Mouse (Mus musculus): ENCODE results near the gene Klhl3.

Gene Klhl3

GRCm38 (mm10) chr13:58023726-58024453, 89.5 kb downstream of the Klhl3 start:
- no peak for DNase-seq (ENCODE audit: low spot score)

GRCm38 (mm10) chr13:58023001-58023560, 90.3 kb downstream of the Klhl3 start:
- no peak for DNase-seq (ENCODE audit: low spot score)

DNA sequence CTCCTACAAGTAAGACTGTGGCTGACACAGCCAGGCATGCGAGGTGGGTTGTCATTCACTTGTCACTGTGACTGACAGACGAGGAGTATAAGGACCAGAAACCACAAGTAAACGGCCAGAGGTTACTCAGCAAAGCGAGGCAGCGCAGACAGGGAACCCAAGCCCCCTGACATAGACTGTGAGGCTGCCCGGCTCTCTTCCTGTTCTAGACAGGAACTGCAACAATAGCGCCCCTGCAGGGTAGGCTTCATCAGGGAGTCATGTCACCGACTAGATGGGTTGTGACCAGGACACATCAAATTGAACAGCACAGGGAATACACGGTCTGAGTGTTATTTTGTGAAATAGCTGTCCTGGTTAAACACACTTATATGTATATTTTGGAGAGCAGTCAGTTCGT, 93.0 kb downstream of the Klhl3 start:
- no peak for DNase-seq (ENCODE audit: low spot score)

DNA sequence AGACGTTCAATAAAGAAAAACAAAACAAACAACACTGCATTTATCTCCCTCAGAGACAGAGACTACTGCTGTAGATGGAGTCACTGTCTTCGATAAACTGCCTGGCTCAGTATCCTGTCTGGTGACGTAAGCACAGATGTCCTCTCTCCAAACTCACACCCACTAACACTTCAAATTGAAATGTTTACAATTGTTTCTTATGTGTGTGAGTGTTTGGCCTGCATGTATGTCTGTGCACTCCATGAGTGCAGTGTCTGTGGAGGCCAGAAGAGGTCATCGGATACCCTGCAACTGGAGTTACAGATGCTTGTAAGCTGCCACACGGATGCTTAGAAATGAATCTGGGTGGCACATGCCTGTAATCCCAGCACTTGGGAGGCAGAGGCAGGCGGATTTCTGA, 96.1 kb downstream of the Klhl3 start:
- DNase-seq (ENCODE audit: low spot score): no peak

DNA sequence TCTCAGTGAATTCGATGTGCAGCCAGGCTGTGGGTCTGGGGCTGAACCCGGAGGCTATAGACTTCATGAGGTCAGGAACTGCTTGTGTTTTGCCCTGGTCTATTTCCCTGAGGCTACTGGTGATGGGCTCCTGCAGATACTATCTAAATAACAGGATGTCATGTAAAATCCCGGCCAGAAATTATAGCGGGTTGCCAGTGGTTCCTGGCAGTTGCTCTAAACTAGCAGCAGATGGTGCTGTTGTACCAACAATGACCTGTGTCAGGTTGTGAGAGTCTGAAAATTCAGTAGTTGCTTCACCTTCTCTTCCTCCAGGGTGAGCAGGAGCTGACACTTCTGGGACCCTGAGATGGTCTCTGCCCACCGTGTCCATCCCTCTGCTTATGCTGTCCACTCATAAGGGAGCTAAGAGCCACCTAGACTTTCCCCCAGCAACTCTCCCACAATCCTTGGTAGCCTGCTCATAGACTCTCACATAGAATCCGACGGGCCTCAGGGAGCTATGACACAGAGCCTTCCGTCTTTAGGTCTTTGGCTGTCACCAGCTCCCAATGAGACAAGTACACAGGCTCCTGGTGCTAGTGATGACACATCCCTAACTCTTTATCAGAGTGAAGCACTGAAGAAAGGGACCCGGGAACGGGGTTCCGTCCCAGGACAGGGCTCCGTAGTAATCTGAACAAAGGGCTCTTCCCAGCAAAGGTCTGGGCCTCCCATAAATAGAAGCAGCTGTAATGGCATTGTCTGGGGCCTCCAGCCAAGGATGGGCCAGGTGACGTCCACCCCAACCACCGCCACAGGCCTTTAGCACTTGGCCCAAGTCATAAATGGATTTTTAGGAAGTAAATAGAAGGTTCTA, 101.1 kb downstream of the Klhl3 start:
- DNase-seq (ENCODE audit: low spot score): peak; percentile 30

DNA sequence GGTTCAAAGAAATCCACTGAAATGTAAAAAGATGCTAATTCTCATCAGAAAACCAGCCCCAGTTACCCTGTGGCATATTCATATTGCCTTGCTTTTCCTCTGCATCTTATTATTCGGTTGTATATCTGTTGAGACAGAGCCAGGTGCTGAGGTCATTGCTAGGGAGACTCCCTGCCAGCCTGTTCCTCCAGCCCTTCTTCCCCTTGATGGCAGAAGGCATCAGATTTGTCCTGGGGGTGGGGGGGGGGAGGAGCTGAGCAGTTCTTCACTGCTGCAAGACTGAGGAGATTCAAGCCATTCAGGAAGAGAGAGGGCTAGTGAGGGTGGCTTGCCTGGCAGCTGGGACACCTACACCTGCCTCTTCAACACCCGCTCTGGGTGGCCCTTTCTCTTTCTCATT, 101.9 kb downstream of the Klhl3 start:
- DNase-seq (ENCODE audit: low spot score): no peak

DNA sequence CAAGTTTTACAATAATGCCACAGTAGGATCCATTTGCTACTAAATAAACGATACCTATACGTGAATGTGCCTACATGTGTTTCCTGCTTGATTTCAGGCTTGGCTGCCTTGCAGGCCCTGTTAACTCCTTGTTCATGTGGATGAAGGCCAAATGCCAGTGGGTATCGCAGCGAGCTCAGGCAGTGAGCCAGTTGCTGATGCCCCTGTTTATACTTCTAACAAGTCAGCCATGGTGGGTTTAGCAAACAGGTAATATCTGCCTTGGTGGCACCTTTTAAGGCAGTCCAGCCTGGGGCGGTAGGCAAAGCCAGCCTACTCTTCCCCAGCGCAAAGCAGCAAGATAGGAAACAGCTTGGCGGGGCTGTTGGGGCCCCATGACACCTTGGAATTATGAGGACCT, 103.0 kb downstream of the Klhl3 start:
- DNase-seq (ENCODE audit: low spot score): no peak

DNA sequence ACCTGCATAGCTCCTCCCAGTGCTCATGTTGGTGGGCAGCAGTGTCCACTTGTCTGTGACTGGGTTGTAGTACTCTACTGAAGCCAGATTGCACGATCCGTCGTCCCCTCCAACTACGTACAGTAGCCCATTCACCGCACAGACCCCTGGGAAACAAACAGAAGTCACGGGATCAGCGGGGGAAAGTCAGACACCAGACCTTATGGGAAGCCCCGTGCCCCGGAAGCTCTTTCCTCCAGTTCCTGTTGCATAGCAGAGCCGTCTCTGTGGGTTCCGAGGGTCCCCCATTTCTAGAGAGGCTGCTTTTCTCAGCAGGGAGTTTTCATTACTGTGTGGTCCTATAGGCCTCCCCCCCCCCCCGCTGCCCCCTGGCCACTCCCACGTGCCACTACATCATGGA, 104.1 kb downstream of the Klhl3 start:
- no peak for DNase-seq (ENCODE audit: low spot score)

DNA sequence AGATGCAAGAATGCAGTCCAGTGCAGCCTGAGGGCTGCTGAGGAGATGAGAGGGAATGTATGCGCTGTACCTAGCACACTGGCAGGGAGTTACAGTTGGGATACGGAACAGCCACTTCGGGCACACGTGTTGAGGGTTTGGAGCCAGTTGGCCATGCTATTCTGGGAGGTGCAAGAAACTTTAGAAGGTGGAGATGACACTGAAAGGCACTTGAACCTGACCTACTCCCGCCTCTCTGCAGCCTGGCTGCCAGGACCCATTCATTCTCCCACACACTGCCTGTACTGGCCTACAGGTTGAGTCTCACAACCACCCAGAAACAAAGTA, 105.4 kb downstream of the Klhl3 start:
- no peak for DNase-seq (ENCODE audit: low spot score)

- DNase-seq (ENCODE audit: low spot score): no peak
Measured at GRCm38 (mm10) chr13:58007256-58008037, 105.9 kb downstream of the Klhl3 start.

DNA sequence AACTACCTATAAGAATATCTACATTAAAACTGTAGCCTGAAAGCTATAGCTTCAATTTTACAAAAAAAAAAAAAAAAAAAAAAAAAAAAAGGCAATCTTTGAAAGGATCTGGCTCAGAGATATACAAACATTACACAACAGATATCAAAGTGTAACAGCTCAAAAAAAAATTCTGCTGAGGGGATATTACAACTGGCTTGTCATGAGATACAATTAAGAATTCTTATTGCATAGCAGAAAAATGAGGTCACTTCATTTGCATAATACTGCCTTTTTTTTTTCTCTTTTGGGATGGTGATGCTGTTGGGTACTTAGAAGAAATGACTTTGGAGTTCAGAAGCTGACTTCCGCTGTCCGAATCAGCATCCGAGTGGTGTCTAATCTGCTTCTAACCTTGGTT, 111.6 kb downstream of the Klhl3 start:
- DNase-seq (ENCODE audit: low spot score): no peak

- DNase-seq (ENCODE audit: low spot score): no peak
Measured at GRCm38 (mm10) chr13:57996536-57996935, 116.9 kb downstream of the Klhl3 start.

- no peak for DNase-seq (ENCODE audit: low spot score)
Measured at GRCm38 (mm10) chr13:57995864-57996263, 117.5 kb downstream of the Klhl3 start.

DNA sequence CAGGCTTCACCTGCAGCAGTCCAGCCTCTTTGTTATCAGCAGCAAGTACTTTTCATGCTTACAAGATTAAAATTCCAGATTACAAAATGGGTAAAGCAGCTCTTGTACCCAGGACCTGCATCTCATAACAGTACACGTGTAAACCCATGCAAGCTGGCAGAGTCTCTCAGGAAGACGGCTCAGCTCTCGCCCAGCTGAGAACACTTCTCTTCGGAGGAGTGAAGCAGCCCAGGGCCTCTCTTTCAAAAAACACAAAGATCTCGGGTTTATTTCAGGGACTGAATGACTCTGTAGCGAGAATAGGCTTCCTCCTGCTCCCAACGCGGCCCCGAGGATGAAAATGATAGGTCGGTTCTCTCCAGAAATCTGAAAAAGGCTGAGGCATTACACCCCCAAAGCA, 128.8 kb downstream of the Klhl3 start:
- DNase-seq (ENCODE audit: low spot score): no peak

- no peak for DNase-seq (ENCODE audit: low spot score)
Measured at GRCm38 (mm10) chr13:57984163-57984562, 129.2 kb downstream of the Klhl3 start.

DNA sequence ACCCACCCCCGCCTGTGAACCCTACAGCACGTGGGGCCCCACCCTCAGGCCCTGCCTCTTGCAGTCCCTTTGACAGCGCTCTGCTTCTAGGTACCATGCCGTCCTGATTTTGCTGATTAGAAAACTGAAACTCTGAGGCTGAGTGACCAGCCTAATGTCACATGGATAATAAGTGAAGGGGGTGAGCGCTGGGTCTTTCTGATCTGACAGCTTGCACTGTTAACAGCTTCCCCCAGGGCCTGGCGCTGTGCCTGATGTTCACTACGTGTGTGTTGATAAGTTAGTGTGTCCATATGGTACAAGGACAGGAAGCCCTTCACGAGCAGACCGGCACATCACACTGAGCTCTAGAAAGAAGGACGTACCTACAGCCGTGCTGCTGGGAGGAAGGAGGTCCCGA, 130.1 kb downstream of the Klhl3 start:
- no peak for DNase-seq (ENCODE audit: low spot score)

DNA sequence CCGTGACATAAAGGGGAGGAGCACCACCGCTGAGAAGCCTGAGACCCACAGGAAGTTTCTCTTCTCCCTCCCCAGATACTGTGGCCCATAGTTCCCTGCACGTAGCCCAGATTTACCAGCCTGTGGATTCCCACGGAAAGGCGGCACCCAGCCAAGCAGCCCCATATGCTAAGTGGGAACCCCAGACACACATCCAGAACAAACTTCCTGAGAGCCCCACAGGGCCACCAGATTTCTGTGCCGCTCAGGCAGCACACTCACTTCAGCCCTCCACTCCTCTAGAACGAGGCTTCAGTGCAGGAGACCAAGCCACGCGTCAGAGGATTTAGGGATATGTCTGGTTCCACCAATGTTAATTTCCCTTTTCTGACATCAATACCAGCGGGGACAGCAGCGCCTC, 130.5 kb downstream of the Klhl3 start:
- no peak for DNase-seq (ENCODE audit: low spot score)

DNA sequence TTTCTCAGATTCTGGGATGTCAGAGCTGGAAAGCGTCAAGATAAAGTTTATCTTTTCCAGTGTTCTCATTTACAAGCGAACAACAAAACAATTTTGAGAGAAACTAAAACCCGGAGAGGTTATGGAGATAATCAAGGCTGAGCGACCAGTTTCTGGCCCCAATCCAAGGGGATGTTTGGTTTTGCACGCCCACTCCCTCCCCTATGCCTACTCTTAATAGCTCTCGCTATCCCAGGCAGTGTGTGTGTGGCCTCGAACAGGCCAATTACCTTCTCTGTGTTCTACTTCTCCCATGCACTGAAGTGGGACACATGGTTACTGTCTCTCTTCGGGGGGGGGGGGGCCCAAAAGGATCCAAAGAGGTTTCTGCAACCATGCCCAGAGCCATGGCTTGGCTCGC, 132.7 kb downstream of the Klhl3 start:
- no peak for DNase-seq (ENCODE audit: low spot score)

DNA sequence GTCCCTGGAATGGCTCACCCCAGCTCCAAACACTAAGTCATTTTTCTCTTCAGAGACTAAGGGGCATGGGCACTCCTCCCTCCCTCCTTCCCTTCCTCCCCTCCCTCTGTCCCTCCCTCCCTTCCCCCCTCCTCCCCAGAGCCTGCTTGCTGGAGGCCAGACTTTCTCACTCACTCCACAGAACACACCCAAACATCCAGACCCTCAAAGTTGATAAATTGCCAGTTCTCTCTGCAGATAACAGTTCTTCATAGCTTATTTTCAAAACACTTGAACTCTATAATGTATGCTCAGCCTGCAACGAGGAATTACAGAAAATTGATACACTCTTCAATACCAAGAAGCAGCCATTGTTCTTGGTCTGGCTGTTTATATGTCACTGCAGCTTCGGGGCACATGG, 133.3 kb downstream of the Klhl3 start:
- no peak for DNase-seq (ENCODE audit: low spot score)

DNA sequence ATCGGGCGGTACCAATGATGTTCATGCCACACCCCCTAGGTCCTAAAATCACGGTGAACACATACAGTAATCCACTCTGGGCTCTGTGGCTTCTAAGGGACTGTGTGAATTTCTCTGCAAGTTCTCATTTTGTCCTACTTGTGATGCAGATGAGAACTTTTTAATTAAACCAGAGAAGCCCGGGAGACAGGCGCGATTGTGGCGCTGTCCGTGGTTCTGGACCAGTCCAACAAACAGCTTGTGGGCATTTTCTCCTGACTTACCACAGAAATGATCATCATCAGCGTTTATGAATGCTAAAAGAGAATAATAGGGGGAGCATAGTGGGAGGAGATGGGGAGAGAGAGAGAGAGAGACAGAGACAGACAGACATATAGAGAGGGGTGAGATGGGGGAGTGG, 134.5 kb downstream of the Klhl3 start:
- DNase-seq (ENCODE audit: low spot score): no peak

GRCm38 (mm10) chr13:57977721-57978120, 135.7 kb downstream of the Klhl3 start:
- DNase-seq (ENCODE audit: low spot score): no peak

DNA sequence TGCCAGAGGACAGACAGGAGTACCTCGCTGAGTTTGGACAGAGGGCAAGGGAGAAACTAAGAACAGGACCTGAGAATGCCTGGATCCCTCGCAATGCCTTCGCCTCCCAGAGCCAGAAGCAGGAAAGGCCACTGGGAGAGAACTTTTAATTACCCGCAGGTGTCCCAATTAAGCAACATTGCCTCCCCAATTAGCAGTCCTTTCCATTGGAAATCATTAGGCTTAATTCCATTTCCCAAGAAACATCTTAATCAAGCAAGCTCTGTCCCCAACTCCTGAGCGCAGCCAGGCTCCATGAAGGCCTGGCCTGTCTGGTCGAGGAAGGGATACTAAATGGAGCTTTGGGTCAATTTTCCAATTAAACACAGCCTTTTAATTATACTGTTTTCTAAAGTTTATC, 147.7 kb downstream of the Klhl3 start:
- DNase-seq (ENCODE audit: low spot score): no peak

- DNase-seq (ENCODE audit: low spot score): no peak
Measured at GRCm38 (mm10) chr13:57960254-57960653, 153.1 kb downstream of the Klhl3 start.
